Mouse (Mus musculus): ENCODE results near the gene Fn3k.

Gene Fn3k

DNA sequence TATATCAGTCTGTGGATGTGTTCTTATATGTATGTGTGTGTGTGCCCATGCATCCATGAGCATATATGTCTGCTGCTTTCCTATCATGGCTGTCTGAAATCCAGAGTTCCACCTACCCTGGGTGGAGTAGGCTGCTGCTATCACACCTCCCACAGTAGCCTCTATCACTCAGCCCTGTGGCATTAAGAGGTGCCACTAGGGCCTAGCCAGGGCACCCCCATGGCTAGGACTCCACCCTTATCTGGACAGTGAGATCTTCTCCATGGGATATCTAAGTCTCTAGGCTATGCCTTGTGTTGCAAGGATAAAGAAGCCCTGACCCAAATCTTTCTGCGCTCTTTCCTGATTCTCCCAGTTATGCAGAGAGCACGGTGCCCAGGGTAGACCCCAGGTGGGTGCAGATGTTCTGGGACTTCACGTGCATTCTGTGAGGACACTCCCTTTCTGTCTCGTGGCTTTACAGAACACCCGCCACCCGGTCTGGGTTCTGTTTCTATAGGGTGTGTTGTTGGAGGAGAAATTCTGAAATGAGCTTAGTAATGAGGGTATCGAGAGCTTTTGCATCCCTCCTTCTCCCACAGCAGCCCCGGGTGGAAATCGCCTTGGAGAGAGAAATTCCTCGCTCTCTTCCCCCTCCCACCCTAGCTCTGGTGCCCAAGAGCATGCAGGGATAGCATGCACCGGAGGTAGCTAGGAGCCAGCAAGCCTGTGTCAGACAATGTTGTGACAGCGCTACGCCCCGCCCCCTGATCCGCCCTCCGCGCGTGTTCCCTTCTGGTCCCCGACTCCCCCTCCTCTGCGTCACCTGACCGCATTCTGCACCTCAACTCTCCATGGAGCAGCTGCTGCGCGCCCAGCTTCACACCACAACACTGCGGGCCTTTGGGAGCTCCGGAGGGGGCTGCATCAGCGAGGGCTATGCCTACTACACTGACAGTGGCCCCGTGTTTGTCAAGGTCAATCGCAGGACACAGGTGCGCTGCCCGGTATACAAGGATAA lies at the start of gene Fn3k:
Gene Fn3k, plus strand, starts transcription at position 758 of the 1,000 bp plus-strand sequence.
- DNase-seq = peak; percentile 96

DNA sequence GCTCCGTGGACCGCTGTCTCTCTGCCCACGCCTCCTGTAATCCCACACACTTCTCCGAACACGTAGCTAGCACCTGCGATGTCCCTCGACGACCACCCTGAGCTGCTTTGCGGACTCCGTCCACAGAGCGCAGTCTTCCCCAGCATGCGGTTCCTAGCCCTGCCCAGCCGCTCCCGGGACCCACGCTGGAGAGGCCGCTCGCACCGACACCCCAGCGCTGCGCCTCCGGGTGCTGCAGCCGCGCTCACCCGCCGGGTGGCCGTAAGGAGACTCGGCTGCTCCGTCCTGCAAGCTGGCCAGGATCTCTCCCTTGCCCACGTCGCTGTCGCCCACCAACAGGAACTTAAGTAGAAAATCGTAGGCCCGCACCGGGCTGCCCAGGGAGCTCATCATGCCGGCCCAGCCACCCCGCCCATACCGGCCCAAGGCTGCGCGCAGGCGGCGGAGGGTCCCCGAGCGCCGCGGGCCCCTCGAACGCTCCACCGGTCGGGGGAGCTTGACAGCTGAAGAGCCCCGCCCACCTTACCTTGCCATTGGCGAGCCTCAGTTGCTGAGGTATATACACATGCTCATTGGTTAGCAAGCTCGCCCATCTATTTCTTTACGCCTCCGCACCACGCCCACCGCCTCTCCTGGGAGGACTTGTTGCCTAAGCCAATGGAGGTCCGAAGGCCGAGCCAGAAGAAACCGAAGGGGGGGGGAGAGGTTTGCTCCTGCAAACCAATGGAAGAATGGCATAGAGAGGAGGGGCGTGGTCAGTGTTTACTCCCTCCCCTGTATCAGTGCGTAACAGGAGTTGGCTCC lies 46.8 kb upstream of the Fn3k start, which contains the start of gene Rab40b:
Gene Rab40b, minus strand, starts transcription at position 502 of the 804 bp plus-strand sequence.
- peak; percentile 54 for DNase-seq

GRCm38 (mm10) chr11:121388554-121388945 lies 46.2 kb upstream of the Fn3k start:
- no peak for DNase-seq

- DNase-seq = no peak
These were observed 43.9 kb upstream of the Fn3k start for GRCm38 (mm10) chr11:121390793-121391192.

DNA sequence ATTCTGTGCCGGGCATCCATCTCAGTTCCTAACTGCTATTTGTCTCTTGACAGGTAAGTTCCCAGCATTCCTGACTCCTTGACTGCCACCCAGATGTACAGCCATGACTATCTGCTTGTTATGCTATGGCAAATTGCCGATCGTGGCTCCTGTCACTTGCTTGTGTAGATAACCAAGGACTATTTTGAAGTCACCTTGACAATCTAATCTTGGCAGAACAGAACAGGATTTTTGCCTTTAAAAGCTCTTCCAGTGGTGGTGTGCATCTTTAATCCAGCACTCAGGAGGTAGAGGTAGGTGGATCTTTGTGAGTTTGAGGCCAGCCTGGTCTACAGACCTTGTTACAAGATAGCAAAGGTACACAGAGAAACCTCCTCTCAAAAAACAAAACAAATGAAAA lies 42.3 kb upstream of the Fn3k start:
- DNase-seq = no peak

- DNase-seq = no peak
These were observed 27.2 kb upstream of the Fn3k start for GRCm38 (mm10) chr11:121407366-121408155.

GRCm38 (mm10) chr11:121414762-121415161 lies 20.0 kb upstream of the Fn3k start:
- no peak for DNase-seq

- DNase-seq = no peak
These were observed 19.4 kb upstream of the Fn3k start for GRCm38 (mm10) chr11:121415351-121415750.

- DNase-seq = no peak
These were observed 16.7 kb upstream of the Fn3k start for GRCm38 (mm10) chr11:121417971-121418370.

DNA sequence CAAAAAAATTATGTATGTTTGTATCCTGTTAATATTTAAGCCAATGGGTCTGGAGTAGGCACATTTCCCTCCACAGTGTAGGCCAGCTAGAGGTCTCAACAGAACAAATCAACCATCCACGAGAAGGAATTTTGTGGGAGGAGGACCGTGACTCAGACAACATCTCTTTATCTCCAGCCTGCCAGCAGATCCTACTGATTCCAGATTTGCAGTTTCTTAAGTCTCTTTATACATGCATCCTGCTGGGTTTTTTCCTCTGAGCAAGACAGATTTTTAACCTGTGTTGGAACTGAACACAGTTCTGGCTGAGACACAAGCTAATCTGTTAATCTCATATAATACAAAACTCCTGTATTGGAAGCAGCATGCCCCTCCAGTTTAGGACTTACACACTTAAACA lies 15.8 kb upstream of the Fn3k start:
- DNase-seq = no peak

DNA sequence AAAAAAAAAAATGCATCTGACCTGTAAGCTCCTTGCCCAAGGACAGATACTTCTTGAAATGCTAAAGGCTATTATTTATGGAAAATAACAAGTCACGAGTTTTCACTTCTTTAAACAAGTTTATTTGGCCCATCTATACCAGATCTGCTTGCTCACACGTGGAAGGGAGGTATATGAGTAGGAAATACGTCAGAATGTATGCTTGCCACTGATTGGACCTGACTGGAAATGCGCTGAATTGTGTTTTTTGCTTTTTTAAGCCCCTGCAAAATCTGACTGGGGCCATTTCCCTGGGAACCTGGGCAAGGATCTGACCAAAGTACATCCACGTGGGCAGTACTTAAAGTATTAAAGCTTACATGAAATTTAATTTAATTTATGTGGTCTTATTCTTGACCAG lies 14.3 kb upstream of the Fn3k start:
- DNase-seq = no peak

- DNase-seq = peak; percentile 100
These were observed 13.7 kb upstream of the Fn3k start, which contains the start of gene Fn3krp for GRCm38 (mm10) chr11:121420830-121421552. Fn3krp (plus strand) TSS chr11:121421401.

DNA sequence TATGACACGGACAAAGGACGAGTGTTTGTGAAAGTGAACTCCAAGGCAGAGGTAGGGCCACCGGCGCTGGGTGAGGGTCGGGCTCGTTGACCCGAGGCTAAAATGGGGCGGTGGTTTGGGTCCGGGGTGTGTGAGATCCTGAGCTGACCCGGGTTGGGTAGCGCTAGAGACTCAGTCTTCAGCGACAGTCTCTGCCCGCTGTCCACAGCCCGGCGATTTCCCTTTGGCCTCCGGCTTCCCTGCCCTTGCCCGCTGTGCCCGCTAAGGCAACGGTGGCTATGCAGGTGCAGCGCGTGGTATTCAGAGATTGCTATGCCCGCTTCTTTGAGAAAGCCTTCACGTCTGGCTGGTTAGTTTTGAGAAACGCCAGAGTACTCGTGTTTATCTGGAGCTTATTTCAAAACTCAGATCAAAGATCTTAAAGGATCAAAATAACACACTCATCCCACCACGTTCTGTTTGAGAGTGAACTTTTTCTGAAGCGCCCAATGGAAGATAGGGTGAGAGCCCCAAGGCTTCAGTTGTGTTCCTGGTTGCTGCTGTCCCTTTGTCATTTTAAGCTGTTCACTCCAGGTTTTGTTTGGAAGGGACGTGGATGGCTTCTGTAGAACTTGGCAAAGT lies 13.1 kb upstream of the Fn3k start:
- no peak for DNase-seq

- DNase-seq = no peak
These were observed 1.3 kb upstream of the Fn3k start for GRCm38 (mm10) chr11:121433397-121433796.

- no peak for DNase-seq
These were observed 2.5 kb downstream of the Fn3k start for GRCm38 (mm10) chr11:121437236-121437635.

DNA sequence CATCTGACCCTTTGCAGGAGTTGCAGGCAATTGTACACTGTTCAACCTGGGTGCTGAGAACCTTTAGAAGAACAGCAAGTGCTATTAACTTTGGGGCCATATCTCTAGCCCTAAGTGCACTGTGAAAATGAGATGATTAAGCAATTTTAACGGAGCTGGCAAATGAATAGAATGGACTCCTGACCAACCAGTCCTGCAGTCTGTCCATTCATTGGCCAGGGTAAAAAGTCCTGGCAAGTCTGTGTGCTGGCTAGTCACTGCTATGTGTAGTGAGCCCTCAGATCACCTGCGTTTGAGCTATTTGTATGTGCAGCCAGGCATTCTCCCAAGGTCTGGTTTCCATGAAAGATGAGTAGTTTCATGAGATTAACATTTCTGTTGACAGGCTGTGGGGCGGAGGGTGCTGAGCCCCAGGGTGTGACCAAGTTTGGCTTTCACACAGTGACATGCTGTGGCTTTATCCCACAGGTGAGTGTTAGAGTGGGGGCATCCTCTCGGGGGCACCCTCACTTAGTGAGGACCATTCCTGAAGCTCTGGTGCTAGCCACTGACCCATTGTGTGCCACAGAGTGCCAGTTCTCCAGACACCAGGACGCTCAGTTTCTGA lies 5.1 kb downstream of the Fn3k start:
- no peak for DNase-seq

GRCm38 (mm10) chr11:121441653-121442052 lies 6.9 kb downstream of the Fn3k start:
- DNase-seq = no peak

DNA sequence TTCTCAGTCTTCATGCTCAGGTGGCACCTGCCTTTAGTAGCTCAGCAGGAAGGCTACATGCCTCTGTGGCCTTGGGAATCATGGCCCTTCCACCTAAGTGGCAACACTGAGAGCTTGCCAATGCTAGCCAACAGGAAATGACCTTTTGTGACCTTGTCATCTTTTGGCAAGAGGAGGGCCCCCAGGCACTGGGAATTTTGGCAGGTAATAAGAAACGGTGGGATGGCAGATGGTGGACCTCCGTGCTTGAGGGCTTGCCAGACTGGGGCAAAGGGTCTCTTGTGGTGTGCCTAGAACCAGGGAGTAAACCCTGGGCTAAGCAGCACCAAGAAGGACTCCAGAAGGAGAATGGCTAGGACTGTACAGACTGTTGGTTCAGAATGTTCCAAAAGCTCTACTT lies 7.4 kb downstream of the Fn3k start:
- DNase-seq = no peak

GRCm38 (mm10) chr11:121451216-121451726 lies 16.6 kb downstream of the Fn3k start:
- DNase-seq = no peak

- DNase-seq = peak; percentile 97
These were observed 17.3 kb downstream of the Fn3k start, which contains the start of gene Tbcd for GRCm38 (mm10) chr11:121451753-121452635. Tbcd (plus strand) TSS chr11:121451949.
